Mouse (Mus musculus) lung, adult 2 months (tissue): ENCODE measurements around the gene Ptgis.

Source experiments
- CTCF ChIP-seq: fragments of 200-500 bp; IDR thresholded peaks from 2 replicates; pipeline ENCODE4 v1.5.1; 2011; ENCODE audit warnings: mild to moderate bottlenecking, low read length, control low read depth; ENCODE audit not compliant: insufficient read depth
- POLR2A ChIP-seq: fragments of 200-500 bp; IDR thresholded peaks from 2 replicates; pipeline ENCODE4 v1.6.1; 2011; ENCODE audit warnings: low read depth, mild to moderate bottlenecking, control low read depth, low read length, borderline replicate concordance; ENCODE audit errors: extremely low read depth

DNA sequence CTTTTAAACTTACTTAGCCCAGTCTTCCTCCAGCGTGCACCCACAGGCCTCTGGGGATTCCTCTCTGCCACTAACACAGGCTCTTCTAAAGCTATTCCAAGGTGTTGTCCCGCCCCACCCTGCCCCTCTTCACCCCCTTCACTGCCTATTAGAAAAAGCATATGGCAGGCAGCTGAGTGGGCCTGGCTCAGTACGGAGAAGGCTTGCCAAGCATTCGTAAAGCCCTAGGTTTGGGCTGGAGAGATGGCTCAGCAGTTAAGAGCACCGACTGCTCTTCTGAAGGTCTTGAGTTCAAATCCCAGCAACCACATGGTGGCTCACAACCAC is 7.4 kb downstream of the Ptgis start:
- TF ChIP-seq CTCF (no peak), POLR2A (no peak)
